Mouse (Mus musculus) layer of hippocampus, adult 9-11 months (tissue): ENCODE results near the gene Prr36.

ENCODE experiments used
- DNase-seq: peaks from one replicate; pipeline ENCODE4 v3.0.0; 2022

Gene Prr36

GRCm38 (mm10) chr8:4239193-4239890 lies 22.1 kb upstream of the Prr36 start:
- no peak for DNase-seq

- peak; percentile 100 for DNase-seq
Measured at GRCm38 (mm10) chr8:4238434-4239192, 21.4 kb upstream of the Prr36 start, which contains the start of the genes Map2k7 and Gm49320. Gene Map2k7 (plus strand): TSS chr8:4238740. Gene Gm49320 (plus strand): TSS chr8:4238865.

GRCm38 (mm10) chr8:4237814-4238433 lies 20.7 kb upstream of the Prr36 start:
- no peak for DNase-seq

GRCm38 (mm10) chr8:4230612-4231351 lies 13.5 kb upstream of the Prr36 start:
- DNase-seq: no peak

- DNase-seq: no peak
Measured at GRCm38 (mm10) chr8:4229784-4230183, 12.5 kb upstream of the Prr36 start.

GRCm38 (mm10) chr8:4227919-4228318 lies 10.7 kb upstream of the Prr36 start:
- DNase-seq: no peak

- no peak for DNase-seq
Measured at GRCm38 (mm10) chr8:4226739-4227347, 9.6 kb upstream of the Prr36 start, which contains the start of gene Lrrc8e. Gene Lrrc8e (plus strand): TSS chr8:4226827.

GRCm38 (mm10) chr8:4226323-4226722 lies 9.1 kb upstream of the Prr36 start:
- DNase-seq: no peak

GRCm38 (mm10) chr8:4222059-4222458 lies 4.8 kb upstream of the Prr36 start:
- DNase-seq: no peak

GRCm38 (mm10) chr8:4219617-4220016 lies 2.4 kb upstream of the Prr36 start:
- DNase-seq: no peak

GRCm38 (mm10) chr8:4216296-4216695 lies 963 bp downstream of the Prr36 start:
- DNase-seq: no peak

GRCm38 (mm10) chr8:4214006-4214980 lies 3.0 kb downstream of the Prr36 start:
- DNase-seq: peak; percentile 45

- no peak for DNase-seq
Measured at GRCm38 (mm10) chr8:4213210-4214005, 3.9 kb downstream of the Prr36 start.

- DNase-seq: no peak
Measured at GRCm38 (mm10) chr8:4212809-4213209, 4.5 kb downstream of the Prr36 start.

GRCm38 (mm10) chr8:4211097-4211496 lies 6.2 kb downstream of the Prr36 start:
- DNase-seq: no peak

- DNase-seq: no peak
Measured at GRCm38 (mm10) chr8:4207016-4207350, 10.3 kb downstream of the Prr36 start.

- no peak for DNase-seq
Measured at GRCm38 (mm10) chr8:4206182-4207015, 10.9 kb downstream of the Prr36 start.

- no peak for DNase-seq
Measured at GRCm38 (mm10) chr8:4205246-4206123, 11.8 kb downstream of the Prr36 start.

- no peak for DNase-seq
Measured at GRCm38 (mm10) chr8:4201321-4201720, 15.9 kb downstream of the Prr36 start.
